In genomic region chr5:28316722-28317245, GRCm38 (mm10) we compare ENCODE assay signal across 8 mouse cellular contexts. TPM values are rescaled to one million over a fixed set of nuclear protein-coding genes. Genes with fewer than 3 reads are reported as not detected.
DNase-seq lines count a peak whose midpoint lies in the region; ATAC-seq and TF ChIP-seq lines count a peak whose summit lies in the region.

Gene Rbm33 (plus strand): TSS chr5:28317121.

- peak; percentile 90 for ATAC-seq in cerebellum, adult (ENCODE audit: insufficient number of reproducible peaks, low FRiP score, low TSS enrichment)
- peak; percentile 93 for ATAC-seq in forebrain, embryonic 13.5 days
- peak; percentile 93 for ATAC-seq in liver, postnatal 0 days
- ATAC-seq in neural tube, embryonic 14.5 days (ENCODE audit: low read depth) = peak; percentile 93

- no peaks in the 10 kb centered on the region for H3K4me1 ChIP-seq in ES-Bruce4 (ENCODE audit: control insufficient read depth, insufficient read depth, low read length)
- peaks cover 32% of the 10 kb centered on the region for H3K4me1 ChIP-seq in forebrain, embryonic 13.5 days
- peaks cover 16% of the 10 kb centered on the region for H3K4me1 ChIP-seq in liver, postnatal 0 days (ENCODE audit: insufficient read depth)
- peaks cover 28% of the 10 kb centered on the region for H3K4me1 ChIP-seq in neural tube, embryonic 14.5 days (ENCODE audit: control insufficient read depth, insufficient read depth, low read length)

- WGBS in forebrain, embryonic 13.5 days = under 1% methylated on average over 75 of the region's 76 CpGs
- under 1% methylated on average over 76 of the region's 76 CpGs for WGBS in large intestine, adult 2 months
- WGBS in liver, postnatal 0 days (ENCODE audit: insufficient replicate concordance) = 1% methylated on average over 67 of the region's 76 CpGs
- WGBS in neural tube, embryonic 14.5 days = under 1% methylated on average over 63 of the region's 76 CpGs

- H3K9me3 ChIP-seq in ES-Bruce4 (replicated peaks; ENCODE audit: control insufficient read depth, insufficient read depth, low read length, poor library complexity, severe bottlenecking) = no peaks in the 10 kb centered on the region
- H3K9me3 ChIP-seq in forebrain, embryonic 13.5 days (replicated peaks) = no peaks in the 10 kb centered on the region
- no peaks in the 10 kb centered on the region for H3K9me3 ChIP-seq in liver, postnatal 0 days (ENCODE audit: low read length)
- no peaks in the 10 kb centered on the region for H3K9me3 ChIP-seq in neural tube, embryonic 14.5 days (ENCODE audit: control insufficient read depth, low read length)

- H3K36me3 ChIP-seq in ES-Bruce4 (ENCODE audit: control insufficient read depth, insufficient read depth, low read length, poor library complexity, severe bottlenecking) = no peaks in the 10 kb centered on the region; the same call in 1 of the 2 replicates
- H3K36me3 ChIP-seq in forebrain, embryonic 13.5 days (ENCODE audit: poor library complexity, severe bottlenecking) = no peaks in the 10 kb centered on the region
- H3K36me3 ChIP-seq in liver, postnatal 0 days (replicated peaks; ENCODE audit: insufficient read depth, low read length) = no peaks in the 10 kb centered on the region
- no peaks in the 10 kb centered on the region for H3K36me3 ChIP-seq in neural tube, embryonic 14.5 days (ENCODE audit: control insufficient read depth, insufficient read depth, low read length)

- H3K27ac ChIP-seq in ES-Bruce4 (ENCODE audit: insufficient read depth, low read length) = peak within 1 kb of the TSS; percentile 73
- peak within 1 kb of the TSS; percentile 100 for H3K27ac ChIP-seq in forebrain, embryonic 13.5 days
- peak within 1 kb of the TSS; percentile 100 for H3K27ac ChIP-seq in liver, postnatal 0 days (ENCODE audit: low read depth)
- peak within 1 kb of the TSS; percentile 100 for H3K27ac ChIP-seq in neural tube, embryonic 14.5 days (ENCODE audit: low read depth, low read length)

- peak; percentile 90 to 92 for DNase-seq in heart, postnatal 10 days
- peak; percentile 59 for DNase-seq in large intestine, adult 2 months (ENCODE audit: low read depth, low spot score)
- DNase-seq in liver, postnatal 0 days = peak; percentile 89
- DNase-seq in testis, postnatal 10 days (ENCODE audit: low spot score) = peak; percentile 88

- H3K4me2 ChIP-seq in forebrain, embryonic 13.5 days = peak within 1 kb of the TSS; percentile 76
- H3K4me2 ChIP-seq in liver, postnatal 0 days (ENCODE audit: low read depth, low read length) = peak within 1 kb of the TSS; percentile 93
- H3K4me2 ChIP-seq in neural tube, embryonic 14.5 days (ENCODE audit: low read depth, low read length) = peak within 1 kb of the TSS; percentile 80

- TF ChIP-seq CTCF in ES-Bruce4 (IDR thresholded peaks at IDR 0.05; ENCODE audit: low read depth, low read length) = no peak
- peak; percentile 28; the same call in 1 of the 2 replicates for TF ChIP-seq CTCF in liver, postnatal 0 days (IDR thresholded peaks at IDR 0.05; ENCODE audit: low read depth)

- peak within 1 kb of the TSS; percentile 100 for H3K9ac ChIP-seq in ES-Bruce4 (ENCODE audit: low read depth, poor library complexity, severe bottlenecking)
- peak within 1 kb of the TSS; percentile 99 for H3K9ac ChIP-seq in forebrain, embryonic 13.5 days
- peak within 1 kb of the TSS; percentile 100 for H3K9ac ChIP-seq in liver, postnatal 0 days (replicated peaks)
- H3K9ac ChIP-seq in neural tube, embryonic 14.5 days (replicated peaks; ENCODE audit: low read depth, low read length) = peak within 1 kb of the TSS; percentile 99

- H3K4me3 ChIP-seq in ES-Bruce4 (ENCODE audit: low read depth, low read length) = peak within 1 kb of the TSS; percentile 67
- peak within 1 kb of the TSS; percentile 92 for H3K4me3 ChIP-seq in forebrain, embryonic 13.5 days
- peak within 1 kb of the TSS; percentile 98 for H3K4me3 ChIP-seq in liver, postnatal 0 days (ENCODE audit: low read depth, low read length)
- H3K4me3 ChIP-seq in neural tube, embryonic 14.5 days (ENCODE audit: low read depth, low read length) = peak within 1 kb of the TSS; percentile 96

- peak; percentile 99 for TF ChIP-seq POLR2A in ES-Bruce4 (IDR thresholded peaks at IDR 0.05; ENCODE audit: insufficient read depth, low read length)

- no peaks in the 10 kb centered on the region; the same call in 1 of the 2 replicates for H3K27me3 ChIP-seq in ES-Bruce4 (ENCODE audit: control insufficient read depth, insufficient read depth, low read length, poor library complexity, severe bottlenecking)
- H3K27me3 ChIP-seq in forebrain, embryonic 13.5 days = no peaks in the 10 kb centered on the region
- no peaks in the 10 kb centered on the region for H3K27me3 ChIP-seq in liver, postnatal 0 days (ENCODE audit: insufficient read depth, low read length)
- no peaks in the 10 kb centered on the region; the same call in 1 of the 2 replicates for H3K27me3 ChIP-seq in neural tube, embryonic 14.5 days (ENCODE audit: control insufficient read depth, insufficient read depth, low read length)

- no peak for TF ChIP-seq EP300 in ES-Bruce4 (IDR thresholded peaks at IDR 0.05; ENCODE audit: insufficient read depth, low read depth, low read length)
- no peak for TF ChIP-seq EP300 in liver, postnatal 0 days (IDR thresholded peaks at IDR 0.05; ENCODE audit: low read depth)

- intact Hi-C loops in heart, postnatal 10 days (cut with DNase I) = no loop called here

RNA-seq across cellular contexts. Expression of gene Rbm33, which starts in this region (rescaled TPM):
- polyA plus RNA-seq in ES-Bruce4 (2011; ENCODE audit: insufficient read depth, insufficient read length, low read depth, missing spikeins) = 60.2 and 61.6 TPM in 2 replicates
- polyA plus RNA-seq in forebrain, embryonic 13.5 days (2015; fragmentation: Nextera tagmentation; extraction: Ambion mirVana) = 20.5 and 21.1 TPM in 2 replicates
- 10 to 100 TPM; 37.6 to 40.9 TPM for total RNA-seq in heart, postnatal 10 days (2021)
- 11.5 and 17.2 TPM in 2 replicates for polyA plus RNA-seq in large intestine, adult 2 months (2012; rRNA removed)
- polyA plus RNA-seq in liver, postnatal 0 days (2015; fragmentation: Nextera tagmentation; extraction: Ambion mirVana) = 4.4 and 5.4 TPM in 2 replicates
- polyA plus RNA-seq in neural tube, embryonic 14.5 days (2014; fragmentation: Nextera tagmentation; extraction: Ambion mirVana) = 22.1 and 26.6 TPM in 2 replicates

Comparison
In these comparisons a context has a peak if more than half of its experiments do, and no peak if none do; other contexts are left out.
1. Peak in every context shown above with its lines: DNase-seq, ATAC-seq, H3K4me3 ChIP-seq and H3K27ac ChIP-seq.